Mouse (Mus musculus): ENCODE results near the gene Gm20388. TPM values are rescaled to one million over a fixed set of nuclear protein-coding genes. Genes with fewer than 3 reads are reported as not detected.
"Not testable (repeated sequence)": the region's sequence is repeated elsewhere in the genome, so short reads cannot be mapped to it uniquely, and the experiment has no call there.

Gm20388 gene
- total RNA-seq, 2 experiments from 2014 or later, result not detected

- no peak for DNase-seq (ENCODE audit: low spot score in 2 of 2)
These were observed 1508.9 kb downstream of the Gm20388 start for GRCm38 (mm10) chr8:121419551-121419950.

- DNase-seq (ENCODE audit: low spot score in 2 of 2), result no peak
These were observed 1510.4 kb downstream of the Gm20388 start for GRCm38 (mm10) chr8:121421009-121421408.

GRCm38 (mm10) chr8:121424080-121424479 lies 1513.4 kb downstream of the Gm20388 start:
- DNase-seq (ENCODE audit: low spot score in 2 of 2), result no peak

GRCm38 (mm10) chr8:121424600-121424999 lies 1514.0 kb downstream of the Gm20388 start:
- no peak for DNase-seq (ENCODE audit: low spot score in 2 of 2)

- DNase-seq (ENCODE audit: low spot score in 2 of 2), result no peak
These were observed 1520.9 kb downstream of the Gm20388 start for GRCm38 (mm10) chr8:121431499-121431898.

- DNase-seq (ENCODE audit: low spot score in 2 of 2), result no peak
These were observed 1522.8 kb downstream of the Gm20388 start for GRCm38 (mm10) chr8:121433466-121433865.

GRCm38 (mm10) chr8:121436656-121437055 lies 1526.0 kb downstream of the Gm20388 start:
- no peak for DNase-seq (ENCODE audit: low spot score in 2 of 2)

- DNase-seq (ENCODE audit: low spot score in 2 of 2), result no peak
These were observed 1526.9 kb downstream of the Gm20388 start for GRCm38 (mm10) chr8:121437506-121437905.

- no peak for DNase-seq (ENCODE audit: low spot score in 2 of 2)
These were observed 1527.5 kb downstream of the Gm20388 start for GRCm38 (mm10) chr8:121438111-121438510.

- DNase-seq (ENCODE audit: low spot score in 2 of 2), result no peak
These were observed 1528.7 kb downstream of the Gm20388 start for GRCm38 (mm10) chr8:121439351-121439750.

GRCm38 (mm10) chr8:121443361-121443760 lies 1532.7 kb downstream of the Gm20388 start:
- no peak for DNase-seq (ENCODE audit: low spot score in 2 of 2)

- not testable (repeated sequence) for DNase-seq (ENCODE audit: low spot score in 2 of 2)
These were observed 1533.9 kb downstream of the Gm20388 start for GRCm38 (mm10) chr8:121444521-121444920.

- peak; percentile 37 to 44 for DNase-seq (ENCODE audit: low spot score in 2 of 2)
These were observed 1534.4 kb downstream of the Gm20388 start for GRCm38 (mm10) chr8:121445027-121445471.

- DNase-seq (ENCODE audit: low spot score in 2 of 2), result no peak
These were observed 1535.5 kb downstream of the Gm20388 start for GRCm38 (mm10) chr8:121446133-121446532.

- DNase-seq (ENCODE audit: low spot score in 2 of 2), result no peak
These were observed 1536.2 kb downstream of the Gm20388 start for GRCm38 (mm10) chr8:121446862-121447261.

- no peak for DNase-seq (ENCODE audit: low spot score in 2 of 2)
These were observed 1539.6 kb downstream of the Gm20388 start for GRCm38 (mm10) chr8:121450211-121450610.

- DNase-seq (ENCODE audit: low spot score in 2 of 2), result no peak
These were observed 1540.9 kb downstream of the Gm20388 start for GRCm38 (mm10) chr8:121451404-121452076.

GRCm38 (mm10) chr8:121454737-121455136 lies 1544.1 kb downstream of the Gm20388 start:
- no peak for DNase-seq (ENCODE audit: low spot score in 2 of 2)

- no peak for DNase-seq (ENCODE audit: low spot score in 2 of 2)
These were observed 1550.6 kb downstream of the Gm20388 start for GRCm38 (mm10) chr8:121461192-121461591.

- DNase-seq (ENCODE audit: low spot score in 2 of 2), result no peak
These were observed 1551.5 kb downstream of the Gm20388 start for GRCm38 (mm10) chr8:121462092-121462491.

GRCm38 (mm10) chr8:121468083-121469071 lies 1557.7 kb downstream of the Gm20388 start:
- DNase-seq (ENCODE audit: low spot score in 2 of 2), result no peak
